Mouse (Mus musculus) kidney, embryonic 16.5 days (tissue): ENCODE measurements around the gene Spata21. TPM values are rescaled to one million over a fixed set of nuclear protein-coding genes. Genes with fewer than 3 reads are reported as not detected.

Experiments used
- ATAC-seq: fragments of 200-750 bp; cut with Nextera tagmentation; 2 replicates; pipeline ENCODE4 v1.8.0; 2017; ENCODE audit warnings: moderate TSS enrichment; ENCODE audit not compliant: low FRiP score, low TSS enrichment
- H3K27ac ChIP-seq: fragments of 300-500 bp; sonication (generic); 2 replicates; pipeline ENCODE4 v1.5.1; 2014; ENCODE audit warnings: low read length
- H3K27me3 ChIP-seq: fragments of 300-500 bp; sonication (generic); 2 replicates; pipeline ENCODE4 v1.6.1; 2014; ENCODE audit warnings: low read length, control low read depth, mixed read lengths; ENCODE audit not compliant: insufficient read depth
- H3K36me3 ChIP-seq: fragments of 300-500 bp; sonication (generic); 2 replicates; pipeline ENCODE4 v1.6.1; 2014; ENCODE audit warnings: low read length, control low read depth, mixed read lengths; ENCODE audit not compliant: insufficient read depth
- H3K4me1 ChIP-seq: fragments of 300-500 bp; sonication (generic); 2 replicates; pipeline ENCODE4 v1.6.1; 2014; ENCODE audit warnings: low read length, control low read depth, mixed read lengths; ENCODE audit not compliant: insufficient read depth
- H3K4me2 ChIP-seq: fragments of 300-500 bp; sonication (generic); replicated peaks from 2 replicates; pipeline ENCODE4 v1.6.1; 2014; ENCODE audit warnings: low read depth, low read length
- H3K4me3 ChIP-seq: fragments of 300-500 bp; sonication (generic); 2 replicates; pipeline ENCODE4 v1.5.1; 2014; ENCODE audit warnings: mild to moderate bottlenecking, low read length
- H3K9ac ChIP-seq: fragments of 300-500 bp; sonication (generic); replicated peaks from 2 replicates; pipeline ENCODE4 v1.6.1; 2014; ENCODE audit warnings: low read length
- H3K9me3 ChIP-seq: fragments of 300-500 bp; sonication (generic); 2 replicates; pipeline ENCODE4 v1.6.1; 2016; ENCODE audit warnings: low read length, control low read depth
- WGBS: fragments of 180-500 bp; shearing (Covaris S2); extraction: QIAGEN DNeasy Blood & Tissue Kit; methylation state at CpG from one replicate; pipeline ENCODE4 v1.1.7; 2014; 5-methylcytosine and 5-hydroxymethylcytosine counted together
- polyA plus RNA-seq: library from polyadenylated mRNA; unstranded; fragments of >200 nt; fragmentation: Nextera tagmentation; extraction: Ambion mirVana; gene quantifications from 2 replicates; pipeline ENCODE4 v1.2.1, GENCODE M21; 2015

The Spata21 gene
- polyA plus RNA-seq, 1 experiment from 2014 or later = 0.51 TPM

DNA sequence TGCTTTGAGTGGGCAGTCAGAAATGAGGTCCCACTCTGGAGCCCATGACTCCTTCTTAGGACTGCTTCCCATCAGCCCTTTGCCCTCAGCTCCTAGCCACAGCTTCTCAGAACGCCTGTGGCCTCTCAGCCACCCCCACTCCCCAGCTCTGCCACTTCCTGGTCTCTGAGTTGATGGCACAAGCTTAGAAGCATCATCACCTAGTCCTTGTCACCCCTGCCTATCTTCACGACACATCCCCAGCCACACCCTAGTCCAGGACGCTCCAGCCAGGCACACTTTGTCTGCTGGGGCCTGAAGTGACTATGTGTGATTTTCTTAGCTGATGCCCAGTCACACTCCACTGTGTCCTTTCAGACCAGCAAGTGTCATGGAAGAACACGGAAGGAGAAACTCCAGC, 10.8 kb downstream of the Spata21 start:
- H3K4me2 ChIP-seq = no peak overlapping the region
- H3K27me3 ChIP-seq = no peaks in the 10 kb centered on the region
- no peaks in the 10 kb centered on the region for H3K36me3 ChIP-seq
- H3K27ac ChIP-seq = no peak overlapping the region
- H3K4me3 ChIP-seq = no peak overlapping the region
- H3K9ac ChIP-seq = no peak overlapping the region
- no peak for ATAC-seq
- no peaks in the 10 kb centered on the region for H3K9me3 ChIP-seq
- 75% methylated on average over 4 of the region's 4 CpGs for WGBS
- 0 out of 2 replicates have a peak, but pooled peaks cover 4% of the 10 kb centered on the region for H3K4me1 ChIP-seq

DNA sequence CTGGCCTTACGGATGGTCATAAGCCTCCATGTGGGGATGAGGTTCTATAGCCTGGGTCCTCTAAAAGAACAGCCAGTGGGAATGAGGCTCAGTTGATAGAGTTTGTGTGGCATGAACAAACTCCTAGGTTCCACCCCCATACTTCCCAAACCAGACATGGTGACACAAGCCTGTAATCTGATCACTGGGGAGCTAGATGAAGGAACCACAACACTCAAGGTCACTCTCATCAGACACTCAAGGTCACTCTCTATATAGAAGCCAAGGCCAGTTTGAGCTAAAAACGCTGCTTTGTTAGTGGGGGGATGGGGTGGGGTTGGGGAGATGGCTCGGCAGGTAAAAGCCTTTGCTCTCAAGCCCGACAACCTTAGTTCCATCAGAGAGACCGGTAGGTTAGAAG, 11.8 kb downstream of the Spata21 start:
- no peak overlapping the region for H3K4me2 ChIP-seq
- 67% methylated on average over 5 of the region's 5 CpGs for WGBS
- no peak overlapping the region for H3K9ac ChIP-seq
- H3K27ac ChIP-seq = no peak overlapping the region
- H3K36me3 ChIP-seq = no peaks in the 10 kb centered on the region
- no peak for ATAC-seq
- H3K4me3 ChIP-seq = no peak overlapping the region
- no peaks in the 10 kb centered on the region for H3K27me3 ChIP-seq
- H3K4me1 ChIP-seq = 0 out of 2 replicates have a peak, but pooled peaks cover 4% of the 10 kb centered on the region
- no peaks in the 10 kb centered on the region for H3K9me3 ChIP-seq

DNA sequence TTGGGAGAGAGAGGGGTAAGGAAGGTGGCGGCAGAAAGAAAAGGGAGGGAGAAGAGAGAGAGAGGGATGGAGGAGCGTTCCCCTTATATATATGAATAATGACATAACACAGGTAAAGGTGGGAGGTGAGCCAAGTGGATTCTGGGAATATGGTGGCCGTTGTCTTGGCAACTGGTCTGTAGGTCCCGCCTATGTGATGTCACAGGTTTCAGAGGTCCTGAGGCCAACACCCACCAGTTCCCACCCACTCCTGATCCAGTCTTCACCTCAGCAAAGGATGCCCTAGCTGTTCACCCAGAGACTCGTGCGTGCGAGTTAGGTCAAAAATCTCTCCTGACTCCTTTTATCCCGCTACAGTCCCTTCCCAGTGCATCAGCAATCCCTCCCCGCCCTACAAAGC, 13.2 kb downstream of the Spata21 start:
- 90% methylated on average over 9 of the region's 9 CpGs for WGBS
- no peak overlapping the region for H3K4me2 ChIP-seq
- H3K9me3 ChIP-seq = no peaks in the 10 kb centered on the region
- H3K9ac ChIP-seq = no peak overlapping the region
- ATAC-seq = no peak
- no peaks in the 10 kb centered on the region for H3K27me3 ChIP-seq
- H3K27ac ChIP-seq = no peak overlapping the region
- H3K4me3 ChIP-seq = no peak overlapping the region
- H3K4me1 ChIP-seq = 0 out of 2 replicates have a peak, but pooled peaks cover 4% of the 10 kb centered on the region
- no peaks in the 10 kb centered on the region for H3K36me3 ChIP-seq

DNA sequence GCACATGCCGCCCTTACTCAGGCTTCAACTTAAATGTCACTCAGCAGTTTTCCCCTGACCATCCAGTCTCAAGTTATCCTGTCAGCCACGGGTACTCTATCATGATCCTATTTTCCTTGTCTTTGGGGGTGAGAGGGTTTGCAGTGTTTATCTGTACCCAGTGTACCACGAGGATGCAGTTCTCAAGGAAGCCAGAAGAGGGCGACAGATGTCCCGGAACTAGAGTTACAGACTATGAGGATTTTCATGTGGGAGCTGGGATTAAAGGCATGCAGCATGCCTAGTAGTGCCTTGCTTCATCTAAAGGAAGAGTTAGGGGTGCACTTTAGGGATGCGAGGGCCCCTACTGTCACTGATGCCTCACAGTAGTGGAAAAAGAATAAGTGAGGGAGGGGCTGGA, 13.7 kb downstream of the Spata21 start:
- Histone ChIP-seq H3K4me2 (no peak overlapping the region), H3K4me1 (0 out of 2 replicates have a peak, but pooled peaks cover 4% of the 10 kb centered on the region), H3K9me3 (no peaks in the 10 kb centered on the region), H3K36me3 (no peaks in the 10 kb centered on the region), H3K27me3 (no peaks in the 10 kb centered on the region), H3K27ac (no peak overlapping the region), H3K4me3 (no peak overlapping the region), H3K9ac (no peak overlapping the region)
- ATAC-seq = no peak
- 66% methylated on average over 6 of the region's 6 CpGs for WGBS

DNA sequence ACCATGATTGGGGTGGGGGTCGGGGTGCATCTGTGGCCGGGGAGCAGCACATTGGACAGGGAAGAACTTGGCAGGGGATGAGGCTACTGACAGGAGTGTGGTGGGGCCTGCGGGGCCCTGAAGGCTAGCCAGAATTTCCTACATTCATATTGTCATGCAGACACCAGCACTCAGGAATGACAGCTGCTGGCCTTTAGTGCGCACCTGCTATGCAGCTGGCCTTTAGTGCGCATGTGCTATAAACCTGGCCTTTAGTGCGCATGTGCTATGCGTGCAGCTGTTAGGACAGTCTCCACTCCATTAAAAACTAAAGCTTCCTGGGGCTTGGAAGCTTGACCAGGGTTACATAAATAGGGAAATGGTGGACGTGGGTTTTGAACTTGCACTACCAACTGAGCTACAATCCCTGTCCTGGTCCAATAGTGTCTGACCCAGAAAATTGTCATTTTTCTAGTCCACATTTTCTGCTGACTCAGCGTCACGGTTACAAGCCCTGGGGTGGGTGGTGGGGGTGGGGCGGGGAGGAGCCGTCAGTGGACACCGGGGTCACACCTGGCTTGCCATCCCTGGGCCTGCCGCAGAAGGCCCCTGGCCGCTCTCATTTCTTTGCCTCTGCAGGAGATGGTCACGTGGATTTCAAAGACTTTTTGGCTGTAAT, 18.5 kb downstream of the Spata21 start:
- Histone ChIP-seq H3K27ac (no peak overlapping the region), H3K4me2 (no peak overlapping the region), H3K9ac (no peak overlapping the region), H3K4me1 (peaks cover 8% of the 10 kb centered on the region; the same call in 1 of the 2 replicates), H3K36me3 (peaks cover 18% of the 10 kb centered on the region), H3K9me3 (no peaks in the 10 kb centered on the region), H3K27me3 (no peaks in the 10 kb centered on the region), H3K4me3 (no peak overlapping the region)
- ATAC-seq = no peak
- 71% methylated on average over 16 of the region's 16 CpGs for WGBS

DNA sequence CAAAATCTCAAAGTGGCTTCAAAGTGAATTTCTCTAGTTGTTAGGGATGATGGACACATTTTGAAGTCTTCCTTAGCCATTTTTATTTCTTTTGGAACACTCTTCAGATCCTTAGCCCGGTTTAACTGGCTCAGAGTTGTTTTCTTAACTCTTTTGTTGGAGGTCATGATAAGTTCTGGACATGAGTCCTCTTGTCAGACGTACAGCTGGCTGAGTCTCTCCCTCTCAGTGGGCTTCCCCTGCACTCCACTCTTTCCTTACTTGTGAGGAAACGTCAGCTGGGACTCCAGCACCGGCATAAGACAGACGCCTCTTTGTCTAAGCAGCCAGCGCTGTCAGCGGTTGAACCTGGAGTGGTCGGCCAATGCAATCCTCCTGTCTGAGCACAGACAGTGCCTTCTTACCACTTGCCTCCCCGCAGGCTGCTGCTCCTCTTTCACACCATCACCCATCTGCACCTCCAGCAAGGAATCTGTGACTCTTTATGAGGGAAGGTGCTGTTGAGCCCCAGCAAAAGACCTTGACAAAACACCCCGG, 20.1 kb downstream of the Spata21 start:
- H3K4me2 ChIP-seq = no peak overlapping the region
- H3K27me3 ChIP-seq = no peaks in the 10 kb centered on the region
- no peak for ATAC-seq
- no peak overlapping the region for H3K27ac ChIP-seq
- WGBS = 38% methylated on average over 10 of the region's 10 CpGs
- peaks cover 8% of the 10 kb centered on the region; the same call in 1 of the 2 replicates for H3K4me1 ChIP-seq
- H3K4me3 ChIP-seq = no peak overlapping the region
- peaks cover 30% of the 10 kb centered on the region for H3K36me3 ChIP-seq
- H3K9me3 ChIP-seq = no peaks in the 10 kb centered on the region
- no peak overlapping the region for H3K9ac ChIP-seq

DNA sequence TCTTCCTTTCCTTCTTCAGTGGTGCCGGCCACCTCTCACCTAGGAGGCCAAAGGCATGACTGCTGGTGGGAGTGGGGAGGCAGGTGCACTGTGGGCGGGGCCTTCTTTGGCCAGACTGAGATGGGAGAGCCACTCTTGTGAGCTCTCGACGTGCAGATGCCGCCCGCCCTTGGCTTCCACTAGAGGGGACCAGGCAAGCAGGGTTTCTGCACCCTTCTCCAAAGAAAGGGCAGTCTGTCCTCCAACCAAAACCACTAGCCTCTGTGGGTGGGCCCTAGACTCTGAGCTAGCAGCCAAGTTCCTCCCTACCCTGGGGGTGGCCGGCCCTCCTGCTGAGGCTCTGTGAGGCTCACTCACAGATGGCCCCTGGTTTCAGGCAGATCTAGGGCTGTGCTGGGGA, 25.7 kb downstream of the Spata21 start:
- H3K4me1 ChIP-seq = 0 out of 2 replicates have a peak, but pooled peaks cover 5% of the 10 kb centered on the region
- no peaks in the 10 kb centered on the region for H3K9me3 ChIP-seq
- H3K36me3 ChIP-seq = peaks cover 72% of the 10 kb centered on the region
- no peak overlapping the region for H3K9ac ChIP-seq
- H3K27me3 ChIP-seq = no peaks in the 10 kb centered on the region
- no peak overlapping the region for H3K4me3 ChIP-seq
- WGBS = 66% methylated on average over 7 of the region's 7 CpGs
- H3K4me2 ChIP-seq = no peak overlapping the region
- no peak overlapping the region; the same call in 1 of the 2 replicates for H3K27ac ChIP-seq
- 0 out of 2 replicates have a peak, but pooled peaks have one; percentile 25 for ATAC-seq

DNA sequence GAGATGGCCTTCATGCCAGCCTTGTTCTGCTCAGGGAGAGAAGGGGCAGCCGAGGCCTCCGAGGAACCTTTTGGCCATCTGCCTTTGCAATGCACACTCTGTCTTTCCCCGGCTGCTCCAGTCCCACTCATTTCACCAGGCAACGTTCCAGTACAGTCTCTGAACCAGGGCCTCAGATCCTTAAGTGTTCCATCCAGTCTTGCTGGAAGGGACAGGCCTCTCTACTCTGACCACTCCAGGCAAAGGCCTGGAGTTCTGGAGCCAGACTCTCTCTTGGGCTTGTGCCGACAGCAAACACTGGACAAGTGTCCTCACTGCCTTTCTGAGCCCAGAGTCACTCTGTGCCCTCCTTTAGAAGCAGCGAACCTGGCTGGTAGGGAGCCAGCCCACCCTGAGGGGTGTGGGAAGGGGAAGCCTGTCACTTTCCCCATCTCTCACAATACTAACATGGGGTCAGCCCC, 26.4 kb downstream of the Spata21 start:
- no peak for ATAC-seq
- Histone ChIP-seq H3K36me3 (peaks cover 72% of the 10 kb centered on the region), H3K9ac (no peak overlapping the region), H3K4me3 (no peak overlapping the region), H3K4me2 (no peak overlapping the region), H3K27me3 (no peaks in the 10 kb centered on the region), H3K9me3 (no peaks in the 10 kb centered on the region), H3K4me1 (0 out of 2 replicates have a peak, but pooled peaks cover 5% of the 10 kb centered on the region), H3K27ac (no peak overlapping the region)
- 79% methylated on average over 6 of the region's 6 CpGs for WGBS

DNA sequence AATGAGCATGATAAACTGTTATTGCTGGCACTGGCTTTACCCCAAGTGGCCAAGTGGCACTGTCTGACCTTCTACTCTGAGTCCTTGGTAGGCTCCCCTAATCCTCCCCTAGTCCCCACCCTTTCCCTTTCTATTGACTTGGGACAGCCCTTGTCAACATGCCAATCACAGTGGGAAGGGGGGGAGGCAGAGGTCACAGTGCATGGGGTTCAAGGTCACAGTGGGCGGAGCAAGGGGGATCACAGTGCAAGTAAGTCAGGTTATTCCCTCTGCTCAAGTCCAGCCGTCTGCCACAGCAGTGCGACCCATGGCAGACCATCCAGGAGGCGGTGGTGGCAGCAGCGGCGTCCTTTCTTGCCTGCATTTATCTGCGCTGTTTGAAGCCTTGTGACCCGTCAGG, 27.3 kb downstream of the Spata21 start:
- Histone ChIP-seq H3K4me1 (peaks cover 5% of the 10 kb centered on the region; the same call in 1 of the 2 replicates), H3K4me2 (no peak overlapping the region), H3K9ac (no peak overlapping the region), H3K4me3 (no peak overlapping the region), H3K9me3 (no peaks in the 10 kb centered on the region), H3K27ac (no peak overlapping the region), H3K27me3 (no peaks in the 10 kb centered on the region), H3K36me3 (peaks cover 66% of the 10 kb centered on the region)
- 89% methylated on average over 8 of the region's 8 CpGs for WGBS
- ATAC-seq = no peak

DNA sequence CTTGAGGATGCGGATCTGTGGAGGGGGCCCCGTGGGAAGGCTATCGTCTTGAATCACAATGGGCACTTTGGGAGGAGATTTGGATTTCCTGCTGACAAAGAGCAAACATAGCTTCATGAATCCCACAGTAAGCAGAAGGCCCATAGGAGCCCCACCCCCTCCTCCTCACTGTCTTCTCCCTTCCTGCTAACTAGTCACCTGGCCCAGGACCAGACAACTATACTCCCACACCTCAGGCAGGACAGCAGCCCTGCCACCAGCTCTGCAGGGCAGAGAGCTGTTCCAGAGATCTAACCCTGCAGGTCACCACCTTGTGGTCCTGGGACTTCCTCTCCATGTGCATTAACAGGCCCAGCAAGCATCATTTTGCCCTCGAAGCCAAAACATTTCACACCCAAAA, 30.6 kb downstream of the Spata21 start:
- H3K27ac ChIP-seq = no peak overlapping the region
- no peaks in the 10 kb centered on the region for H3K27me3 ChIP-seq
- H3K9me3 ChIP-seq = no peaks in the 10 kb centered on the region
- H3K4me2 ChIP-seq = no peak overlapping the region
- H3K4me3 ChIP-seq = no peak overlapping the region
- H3K36me3 ChIP-seq = peaks cover 40% of the 10 kb centered on the region
- peaks cover 14% of the 10 kb centered on the region for H3K4me1 ChIP-seq
- H3K9ac ChIP-seq = no peak overlapping the region
- WGBS = 65% methylated on average over 4 of the region's 4 CpGs
- no peak for ATAC-seq
